Comparison of ENCODE assay signal across 9 mouse cellular contexts in the genomic region with DNA sequence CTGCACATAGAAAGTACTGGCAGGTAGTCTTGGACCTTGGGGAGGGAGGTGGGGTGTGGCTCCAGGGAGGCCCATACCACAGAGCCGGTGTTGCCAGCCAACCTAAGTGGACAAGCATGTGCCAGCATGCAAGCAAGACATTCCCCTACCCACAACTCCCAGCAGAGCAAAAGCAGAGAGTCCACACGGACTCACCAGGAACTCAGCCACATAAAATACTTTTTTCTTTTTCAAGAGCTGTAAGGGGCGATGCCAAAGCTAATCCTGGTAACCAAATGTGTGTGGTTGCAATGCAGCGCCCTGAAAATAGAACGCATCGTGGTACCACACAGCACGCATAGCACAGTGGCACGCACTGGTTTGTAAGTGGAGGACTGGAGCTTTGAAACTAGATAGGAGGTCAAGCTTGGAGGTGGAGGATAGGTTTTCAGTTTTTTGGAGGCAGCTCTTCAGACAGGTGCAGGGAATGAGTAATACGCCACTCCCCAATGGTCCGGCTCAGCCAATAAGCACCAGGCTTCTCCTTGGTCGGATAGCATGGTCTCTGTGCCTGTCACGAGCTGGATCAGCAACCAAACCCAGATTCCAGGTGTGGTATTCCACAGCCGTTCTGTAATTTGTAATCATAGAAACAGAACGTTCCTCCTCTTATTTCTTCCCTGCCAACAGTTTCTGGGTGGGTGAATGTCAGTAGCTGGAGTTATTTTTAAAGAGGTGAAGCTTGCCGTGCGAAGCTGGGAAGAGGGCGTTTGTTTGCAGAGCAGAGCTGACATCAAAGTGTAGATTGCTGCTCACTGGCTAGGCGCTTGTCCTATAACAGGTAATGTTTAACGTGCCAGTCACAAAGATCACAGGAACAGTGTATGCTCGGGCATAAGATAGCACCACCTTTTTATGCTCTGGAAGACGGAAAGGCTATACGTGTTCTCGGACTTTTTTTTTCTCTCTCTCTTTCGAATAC.
DNase-seq lines count a peak whose midpoint lies in the region; ATAC-seq and TF ChIP-seq lines count a peak whose summit lies in the region.
"Had no signal": no experiment of that assay in that cellular context is flagged by ENCODE, and none has a peak within 500 bp of the region (broad histone marks: within the 10 kb centered on the region; RNA-seq: fewer than 3 reads in every experiment).

No protein-coding gene starts in this region.

- intact Hi-C loops in gastrocnemius, postnatal 36 days (cut with DNase I) = no loop called here

- TF ChIP-seq POLR2A in liver, adult 2 months (IDR thresholded peaks at IDR 0.05; ENCODE audit: extremely low read depth, insufficient read depth, low read length) = no peak

- peak; percentile 37 for DNase-seq in adrenal gland, postnatal 10 days
- DNase-seq in adrenal gland, postnatal 36 days = no peak
- peak; percentile 24 to 25 for DNase-seq in gastrocnemius, postnatal 36 days
- no peak for DNase-seq in kidney, postnatal 0 days (ENCODE audit: low spot score)
- DNase-seq in liver, adult 2 months (ENCODE audit: extremely low read depth, low read depth, low spot score) = peak; percentile 96
- peak; percentile 19 for DNase-seq in right cerebral cortex, postnatal 4 days
- no peak for DNase-seq in hindbrain, embryonic 11.5 days (ENCODE audit: low spot score)

- WGBS in kidney, postnatal 0 days = 43% methylated on average over 24 of the region's 24 CpGs
- 22% methylated on average over 24 of the region's 24 CpGs for WGBS in liver, adult 2 months
- 85% methylated on average over 24 of the region's 24 CpGs for WGBS in hindbrain, embryonic 12.5 days
- WGBS in hindbrain, embryonic 11.5 days = 84% methylated on average over 24 of the region's 24 CpGs

- peak overlapping the region; percentile 16; the same call in 1 of the 2 replicates for H3K4me3 ChIP-seq in kidney, postnatal 0 days (replicated peaks; ENCODE audit: low read depth, low read length)
- H3K4me3 ChIP-seq in liver, adult 2 months (ENCODE audit: insufficient read depth, low read depth, low read length) = peak overlapping the region; percentile 63
- no peak overlapping the region for H3K4me3 ChIP-seq in hindbrain, embryonic 12.5 days
- no peak overlapping the region for H3K4me3 ChIP-seq in hindbrain, embryonic 11.5 days (ENCODE audit: low read depth, low read length)
- H3K4me3 ChIP-seq: neural tube, embryonic 13.5 days had no signal

- H3K79me2 ChIP-seq in liver, adult 2 months (ENCODE audit: control insufficient read depth, insufficient read depth, low read length) = peaks cover 10% of the 10 kb centered on the region; the same call in 1 of the 2 replicates

- no peaks in the 10 kb centered on the region for H3K36me3 ChIP-seq in kidney, postnatal 0 days (ENCODE audit: insufficient read depth, low read length)
- H3K36me3 ChIP-seq in liver, adult 2 months (ENCODE audit: control insufficient read depth, insufficient read depth, low read length) = no peaks in the 10 kb centered on the region
- no peaks in the 10 kb centered on the region for H3K36me3 ChIP-seq in hindbrain, embryonic 12.5 days
- no peaks in the 10 kb centered on the region for H3K36me3 ChIP-seq in hindbrain, embryonic 11.5 days (ENCODE audit: control insufficient read depth, insufficient read depth, low read length)
- H3K36me3 ChIP-seq: neural tube, embryonic 13.5 days had no signal

- H3K4me2 ChIP-seq in kidney, postnatal 0 days (ENCODE audit: low read length) = peak overlapping the region; percentile 52
- no peak overlapping the region for H3K4me2 ChIP-seq in hindbrain, embryonic 12.5 days (replicated peaks)
- no peak overlapping the region for H3K4me2 ChIP-seq in hindbrain, embryonic 11.5 days (replicated peaks; ENCODE audit: low read depth, low read length)
- H3K4me2 ChIP-seq: neural tube, embryonic 13.5 days had no signal

- peak; percentile 72; the same call in 1 of the 2 replicates for ATAC-seq in kidney, postnatal 0 days (replicated peaks; ENCODE audit: low FRiP score, low read depth)
- no peak for ATAC-seq in hindbrain, embryonic 12.5 days (ENCODE audit: low FRiP score)
- no peak for ATAC-seq in hindbrain, embryonic 11.5 days (ENCODE audit: low FRiP score)

- H3K9ac ChIP-seq in kidney, postnatal 0 days (ENCODE audit: low read depth, low read length) = peak overlapping the region; percentile 15; the same call in 1 of the 2 replicates
- peak overlapping the region; percentile 43 for H3K9ac ChIP-seq in liver, adult 2 months (ENCODE audit: low read depth, low read length)
- H3K9ac ChIP-seq in hindbrain, embryonic 12.5 days = no peak overlapping the region
- no peak overlapping the region for H3K9ac ChIP-seq in hindbrain, embryonic 11.5 days (ENCODE audit: low read depth, low read length)
- H3K9ac ChIP-seq: neural tube, embryonic 13.5 days had no signal

- TF ChIP-seq CTCF in kidney, postnatal 0 days (IDR thresholded peaks at IDR 0.05; ENCODE audit: low read depth) = no peak
- TF ChIP-seq CTCF in liver, adult 2 months (IDR thresholded peaks at IDR 0.05; ENCODE audit: low read depth, low read length) = no peak

- H3K9me3 ChIP-seq in kidney, postnatal 0 days (replicated peaks; ENCODE audit: low read length) = no peaks in the 10 kb centered on the region
- no peaks in the 10 kb centered on the region for H3K9me3 ChIP-seq in hindbrain, embryonic 12.5 days (replicated peaks)
- H3K9me3 ChIP-seq in hindbrain, embryonic 11.5 days (ENCODE audit: control insufficient read depth, low read length) = no peaks in the 10 kb centered on the region
- H3K9me3 ChIP-seq: neural tube, embryonic 13.5 days had no signal

- peak overlapping the region; percentile 54 for H3K27ac ChIP-seq in kidney, postnatal 0 days
- peak overlapping the region; percentile 34 for H3K27ac ChIP-seq in liver, adult 2 months (replicated peaks; ENCODE audit: insufficient read depth, low read depth, low read length)
- H3K27ac ChIP-seq in hindbrain, embryonic 12.5 days = no peak overlapping the region
- no peak overlapping the region for H3K27ac ChIP-seq in hindbrain, embryonic 11.5 days (ENCODE audit: low read depth, low read length)
- H3K27ac ChIP-seq: neural tube, embryonic 13.5 days had no signal

- no peaks in the 10 kb centered on the region for H3K27me3 ChIP-seq in kidney, postnatal 0 days (ENCODE audit: insufficient read depth, low read length)
- H3K27me3 ChIP-seq in liver, adult 2 months (ENCODE audit: control insufficient read depth, insufficient read depth, low read length) = no peaks in the 10 kb centered on the region
- H3K27me3 ChIP-seq in hindbrain, embryonic 12.5 days = no peaks in the 10 kb centered on the region
- no peaks in the 10 kb centered on the region for H3K27me3 ChIP-seq in hindbrain, embryonic 11.5 days (ENCODE audit: control insufficient read depth, insufficient read depth, low read length)
- H3K27me3 ChIP-seq: neural tube, embryonic 13.5 days had no signal

- 0 out of 2 replicates have a peak, but pooled peaks cover 3% of the 10 kb centered on the region for H3K4me1 ChIP-seq in kidney, postnatal 0 days (replicated peaks; ENCODE audit: insufficient read depth, low read length)
- peaks cover 11% of the 10 kb centered on the region; the same call in 1 of the 2 replicates for H3K4me1 ChIP-seq in liver, adult 2 months (ENCODE audit: control insufficient read depth, insufficient read depth, low read length)
- H3K4me1 ChIP-seq in hindbrain, embryonic 12.5 days = no peaks in the 10 kb centered on the region
- H3K4me1 ChIP-seq in hindbrain, embryonic 11.5 days (replicated peaks; ENCODE audit: control insufficient read depth, insufficient read depth, low read length) = no peaks in the 10 kb centered on the region
- H3K4me1 ChIP-seq: neural tube, embryonic 13.5 days had no signal

Comparison
In these comparisons a context has a peak if more than half of its experiments do, and no peak if none do; other contexts are left out.
1. DNase-seq: peak in adrenal gland, postnatal 10 days (single experiment), gastrocnemius, postnatal 36 days (2 of 2), liver, adult 2 months (single experiment) and right cerebral cortex, postnatal 4 days (single experiment); none in adrenal gland, postnatal 36 days (0 of 2), kidney, postnatal 0 days (single experiment) and hindbrain, embryonic 11.5 days (single experiment).
2. H3K27ac ChIP-seq: peak in kidney, postnatal 0 days (single experiment) and liver, adult 2 months (single experiment); none in hindbrain, embryonic 12.5 days (single experiment) and hindbrain, embryonic 11.5 days (single experiment).
3. H3K4me3 ChIP-seq: peak in kidney, postnatal 0 days (single experiment) and liver, adult 2 months (single experiment); none in hindbrain, embryonic 12.5 days (single experiment) and hindbrain, embryonic 11.5 days (single experiment).
4. H3K9ac ChIP-seq: peak in kidney, postnatal 0 days (single experiment) and liver, adult 2 months (single experiment); none in hindbrain, embryonic 12.5 days (single experiment) and hindbrain, embryonic 11.5 days (single experiment).